8 mouse cellular contexts compared by ENCODE assay signal in the genomic region with DNA sequence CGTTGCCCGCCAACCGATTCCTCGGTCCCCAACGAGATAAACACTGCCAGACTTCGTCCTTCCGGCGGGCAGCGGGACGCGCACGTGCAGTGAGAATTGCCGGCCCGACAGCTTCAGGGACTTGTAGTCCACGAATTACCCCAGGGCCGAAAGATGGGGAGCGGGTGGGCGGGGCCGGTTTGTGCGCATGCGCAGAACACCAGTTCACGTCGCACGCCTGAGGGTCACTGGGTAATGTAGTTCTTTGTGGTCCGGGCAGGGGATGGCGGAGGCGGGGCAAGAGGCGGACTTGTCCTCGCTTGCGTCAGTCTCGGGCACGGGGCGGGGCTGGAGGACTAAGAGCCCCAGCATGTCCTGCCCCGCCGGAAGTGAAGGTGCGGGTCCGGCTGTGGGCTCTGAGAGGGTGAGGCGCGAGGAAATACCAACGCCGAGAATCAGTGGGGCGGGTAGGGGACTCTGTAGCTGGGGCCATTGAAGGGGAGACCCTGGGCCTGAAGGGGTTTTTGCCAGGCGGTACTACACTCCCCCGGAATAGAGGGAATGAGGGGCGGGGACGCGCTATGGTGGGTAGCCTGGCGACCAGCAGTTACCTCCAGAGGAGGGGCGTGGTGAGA. TPM values are rescaled to one million over a fixed set of nuclear protein-coding genes. Genes with fewer than 3 reads are reported as not detected.
DNase-seq lines count a peak whose midpoint lies in the region; ATAC-seq lines count a peak whose summit lies in the region.

Klhdc3 (minus strand) TSS at position 155 of the 614 bp plus-strand sequence.

- intact Hi-C loops in gastrocnemius, postnatal 14 days (cut with DNase I; ENCODE audit: low total_unique reads), result no loop called here
- intact Hi-C loops in left cerebral cortex, postnatal 10 days (cut with DNase I), result no loop called here

- peak; percentile 98 for ATAC-seq in inflammation-experienced regulatory T-cells, adult 6 months
- peak; percentile 95 for ATAC-seq in megakaryocyte-erythroid progenitor cell, adult 5-6 weeks (replicated peaks; ENCODE audit: low FRiP score, low TSS enrichment, poor library complexity, severe bottlenecking)

- DNase-seq in adrenal gland, adult (ENCODE audit: inconsistent age in 2 of 2, low spot score in 1 of 2), result peak; percentile 97 to 98
- peak; percentile 99 for DNase-seq in embryo, embryonic 10.5 days (ENCODE audit: low spot score)
- peak; percentile 99 for DNase-seq in gastrocnemius, postnatal 14 days
- DNase-seq in left cerebral cortex, postnatal 10 days (ENCODE audit: extremely low spot score in 1 of 2, low spot score in 2 of 2), result peak; percentile 97 to 99
- DNase-seq in right cerebral cortex, postnatal 25 days, result peak; percentile 97
- DNase-seq in urinary bladder, postnatal 4 days (ENCODE audit: low spot score in 2 of 2), result peak; percentile 98

RNA-seq across cellular contexts. Expression of gene Klhdc3, which starts in this region (rescaled TPM):
- 100 to 1,000 TPM; 150 to 154 TPM for total RNA-seq in gastrocnemius, postnatal 14 days (2021)
- polyA plus RNA-seq in inflammation-experienced regulatory T-cells, adult 6 months (2017; shearing (Covaris generic)), result 10 to 100 TPM; 20.7 to 22.4 (median 21.7) TPM
- 100 to 1,000 TPM; 175 to 180 TPM for total RNA-seq in left cerebral cortex, postnatal 10 days (2021)
- 102 and 104 TPM in 2 replicates for total RNA-seq in megakaryocyte-erythroid progenitor cell, adult 5-6 weeks (2014; fragmentation: Nextera tagmentation)
- 28.6 and 33.4 TPM in 2 replicates for total RNA-seq in megakaryocyte-erythroid progenitor cell, adult 5-6 weeks (2017)

Comparison
In these comparisons a context has a peak if more than half of its experiments do, and no peak if none do; other contexts are left out.
1. Peak in every context shown above with its lines: DNase-seq and ATAC-seq.